Mouse (Mus musculus) c-Kit-positive CD71-positive TER-119-negative erythroid progenitor cells, embryonic 14.5 days (primary cell): ENCODE data around the gene Kras.

Experiments used
- DNase-seq: peaks from one replicate; pipeline ENCODE4 v3.0.0-alpha.2; 2013; ENCODE audit warnings: low read depth

Gene Kras

DNA sequence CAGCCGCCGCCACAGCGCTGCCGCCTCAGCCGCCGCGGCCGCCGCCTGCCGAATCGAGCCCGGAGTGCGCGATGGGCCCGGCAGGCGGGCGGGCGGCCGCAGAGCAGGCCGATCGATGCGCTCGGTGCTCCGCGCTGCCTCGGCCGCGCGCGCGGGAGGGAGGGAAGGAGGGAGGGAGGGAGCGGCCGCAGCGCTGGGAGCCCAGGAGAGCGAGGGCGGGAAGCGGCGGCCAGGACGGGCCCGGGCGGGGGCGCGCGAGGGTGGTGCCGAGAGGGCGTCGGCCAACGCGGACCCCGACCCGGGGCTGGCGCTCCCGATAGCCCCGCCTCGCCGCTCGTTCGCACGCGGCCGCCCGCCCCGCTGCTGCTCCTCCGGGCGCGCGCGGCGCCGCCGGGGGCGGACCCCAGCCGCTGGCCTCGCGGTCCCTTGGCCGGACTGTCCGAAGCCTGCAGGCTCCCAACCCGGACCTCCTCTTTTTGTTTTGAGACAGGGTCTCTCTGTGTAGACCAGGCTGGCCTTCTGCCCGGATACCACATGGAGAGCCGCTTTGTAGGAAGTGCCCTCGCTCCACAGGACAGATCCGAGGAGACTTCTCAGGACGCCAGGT lies at the start of gene Kras:
Kras (minus strand) TSS at position 55 of the 607 bp plus-strand sequence.
- DNase-seq: peak; percentile 81

DNA sequence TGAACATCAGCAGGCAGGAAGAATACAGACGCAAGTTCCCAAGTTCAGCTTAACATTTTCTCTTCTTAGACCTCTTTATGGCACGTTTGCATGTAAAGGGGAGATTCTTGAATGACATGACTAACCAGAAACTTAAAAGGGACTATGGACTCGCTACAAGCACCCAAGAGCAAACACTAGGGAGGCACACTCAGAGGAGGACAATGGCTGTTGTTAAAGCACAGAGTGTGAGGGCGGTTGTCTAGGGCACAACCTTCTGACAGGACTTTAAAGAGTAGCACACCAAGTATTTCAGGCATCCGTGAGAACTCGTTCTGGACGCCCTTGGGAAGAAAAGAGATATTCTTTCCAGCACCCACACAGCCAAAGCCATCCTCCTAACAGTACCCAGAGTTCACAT lies 47.6 kb upstream of the Kras start:
- DNase-seq: no peak

GRCm38 (mm10) chr6:145296979-145297378 lies 46.9 kb upstream of the Kras start:
- no peak for DNase-seq

DNA sequence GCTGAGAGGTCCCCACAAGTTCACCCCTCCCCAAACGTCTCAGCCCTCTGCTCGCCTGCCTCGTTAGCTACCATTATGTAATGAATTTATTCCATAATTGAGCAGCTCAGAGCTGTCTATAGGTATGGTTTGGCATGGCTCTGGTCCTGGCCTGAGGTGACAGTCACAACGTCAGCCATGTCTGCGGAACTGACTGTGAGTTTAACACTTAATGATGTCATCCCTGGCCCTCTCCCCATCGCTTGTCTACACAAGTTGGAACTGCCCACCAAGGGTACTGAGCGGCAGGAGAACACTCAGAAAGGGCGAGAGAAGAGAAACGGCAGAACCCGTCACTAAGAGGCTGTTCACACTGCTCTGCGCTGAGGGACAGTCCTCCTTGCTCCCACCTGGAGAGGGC lies 45.1 kb upstream of the Kras start:
- DNase-seq: no peak

DNA sequence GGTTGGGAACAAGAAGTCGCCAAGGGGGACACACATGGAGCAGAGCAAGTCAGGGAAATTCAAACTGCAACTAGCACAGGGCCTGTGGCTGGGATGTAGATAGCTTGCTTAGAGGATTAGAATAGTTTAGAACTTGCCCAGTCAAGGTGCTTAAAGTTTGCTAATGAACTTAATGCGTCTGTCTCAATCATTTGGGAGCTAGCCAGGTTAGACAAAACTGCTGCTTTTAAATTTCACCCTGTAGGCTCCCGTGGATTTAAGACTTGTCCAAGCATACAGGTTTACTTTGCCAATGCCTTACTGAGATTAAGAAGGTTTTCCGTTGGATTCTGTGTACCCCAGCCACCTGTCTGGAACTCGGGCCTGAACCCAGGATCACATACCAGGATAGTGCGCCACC lies 43.1 kb upstream of the Kras start:
- DNase-seq: no peak

DNA sequence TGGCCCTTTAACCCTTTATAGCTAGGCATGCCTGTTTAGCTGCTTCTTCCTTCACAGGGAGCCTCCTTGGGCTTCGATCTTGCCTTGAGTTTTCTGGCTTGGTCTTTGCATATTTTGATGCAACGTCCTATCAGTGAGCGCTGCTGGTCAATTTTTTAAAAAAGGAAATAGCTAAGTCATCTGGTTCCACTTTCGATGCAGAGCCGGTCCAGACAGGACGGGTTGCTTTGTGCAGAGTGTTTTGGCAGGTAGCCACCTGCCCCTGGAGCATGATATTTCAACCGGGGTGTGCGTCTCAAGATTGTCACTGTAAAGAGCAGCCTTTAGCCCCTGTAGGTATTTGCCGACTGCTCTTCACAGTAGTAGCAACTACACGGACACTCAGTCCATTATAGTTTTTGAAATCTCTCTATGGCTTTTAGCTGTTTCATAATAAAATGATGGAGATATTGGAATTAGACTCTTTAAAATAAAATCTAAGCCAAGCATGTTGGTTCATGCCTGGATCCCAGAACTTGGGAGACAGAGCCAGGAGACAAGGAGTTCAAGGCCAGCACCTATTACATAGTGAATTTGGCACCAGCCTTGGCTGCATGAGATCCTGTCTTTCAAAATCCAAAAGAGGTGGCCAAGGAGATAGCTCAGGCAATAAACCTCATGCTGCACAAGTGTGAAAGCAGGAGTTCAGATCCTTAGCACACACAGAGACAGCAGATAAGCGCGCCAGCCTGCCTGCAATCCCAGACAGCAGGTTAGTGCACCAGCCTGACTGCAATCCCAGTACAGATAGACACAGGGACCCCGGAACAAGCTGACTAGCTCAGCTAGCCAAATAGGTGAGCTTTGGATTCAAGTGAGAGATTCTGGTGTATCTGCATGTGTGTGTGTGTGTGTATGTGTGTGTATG lies 41.6 kb upstream of the Kras start:
- DNase-seq: no peak

- no peak for DNase-seq
Measured at GRCm38 (mm10) chr6:145285656-145286055, 35.6 kb upstream of the Kras start.

DNA sequence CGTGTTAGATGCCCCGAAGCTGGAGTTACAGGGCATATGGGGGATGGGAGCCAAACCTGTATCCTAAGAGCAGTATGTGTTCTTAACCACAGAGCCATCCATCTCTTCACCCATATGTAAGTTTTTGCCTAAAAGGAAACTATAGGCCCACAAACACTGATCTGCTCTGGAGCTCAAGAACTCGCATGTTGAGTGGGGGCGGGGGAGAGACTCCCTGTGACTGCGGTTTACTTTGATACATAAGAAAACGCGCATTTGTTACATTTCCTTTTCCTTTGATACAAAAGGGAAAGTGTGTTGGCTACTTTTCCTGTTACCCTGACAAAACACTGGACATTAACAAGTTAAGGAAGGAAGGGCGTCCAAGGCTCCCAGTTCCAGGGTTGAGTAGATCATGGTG lies 34.2 kb upstream of the Kras start:
- DNase-seq: no peak

DNA sequence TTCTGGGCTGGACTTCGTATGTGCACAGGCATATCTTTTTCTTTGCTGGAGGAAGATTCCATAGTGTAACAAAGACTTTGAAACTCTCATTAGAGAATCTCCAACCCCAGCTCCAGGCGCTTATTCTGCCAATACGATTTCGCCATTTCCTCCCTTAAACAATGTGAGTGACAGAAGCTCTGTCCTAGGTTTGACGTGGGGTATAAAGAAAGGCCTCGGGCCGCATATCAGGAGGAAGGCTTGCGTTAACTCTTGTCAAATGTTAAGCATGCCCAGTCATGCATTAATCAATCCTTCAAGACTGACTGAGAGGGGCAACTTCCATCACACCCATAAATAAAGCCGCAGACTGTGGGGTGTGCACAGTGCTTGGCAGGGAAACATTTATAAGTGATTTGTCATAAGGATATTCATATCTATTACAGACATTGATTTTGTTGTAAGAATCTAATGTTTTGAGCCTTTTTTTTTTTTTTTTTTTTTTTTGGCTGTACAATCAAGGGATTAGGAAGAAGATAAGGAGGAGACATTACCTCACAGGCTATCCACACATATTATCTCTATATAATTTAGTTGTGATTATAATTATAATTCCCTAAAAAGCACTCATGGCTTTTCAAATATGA lies 27.2 kb upstream of the Kras start:
- no peak for DNase-seq

- DNase-seq: peak; percentile 65
Measured at GRCm38 (mm10) chr6:145276265-145276780, 26.3 kb upstream of the Kras start.

DNA sequence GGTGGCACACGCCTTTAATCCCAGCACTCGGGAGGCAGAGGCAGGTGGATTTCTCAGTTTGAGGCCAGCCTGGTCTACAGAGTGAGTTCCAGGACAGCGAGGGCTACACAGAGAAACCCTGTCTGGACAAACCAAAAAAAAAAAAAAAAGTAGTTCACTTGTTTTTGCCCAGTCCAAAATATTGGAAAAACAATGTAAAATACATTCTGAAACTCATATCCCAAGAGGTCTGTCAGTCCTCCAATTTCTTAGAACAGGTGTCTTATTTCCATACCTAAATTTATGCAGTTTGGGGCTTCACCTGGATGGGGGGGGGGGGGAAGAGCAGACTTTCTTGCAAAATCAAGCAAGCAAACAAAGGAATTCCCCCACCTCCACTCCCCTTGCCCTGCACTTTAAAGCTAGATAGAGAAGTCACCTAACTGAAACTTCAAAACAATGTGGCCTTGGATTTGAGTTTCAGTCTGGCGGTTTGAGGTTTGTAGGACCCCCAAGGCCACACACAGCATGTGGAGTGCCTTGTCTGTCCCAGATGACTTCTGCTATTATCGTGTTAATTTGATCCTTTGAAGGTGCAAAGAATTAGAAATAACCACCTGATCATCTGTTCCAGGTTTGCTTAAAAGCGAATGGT lies 25.7 kb upstream of the Kras start:
- DNase-seq: no peak

DNA sequence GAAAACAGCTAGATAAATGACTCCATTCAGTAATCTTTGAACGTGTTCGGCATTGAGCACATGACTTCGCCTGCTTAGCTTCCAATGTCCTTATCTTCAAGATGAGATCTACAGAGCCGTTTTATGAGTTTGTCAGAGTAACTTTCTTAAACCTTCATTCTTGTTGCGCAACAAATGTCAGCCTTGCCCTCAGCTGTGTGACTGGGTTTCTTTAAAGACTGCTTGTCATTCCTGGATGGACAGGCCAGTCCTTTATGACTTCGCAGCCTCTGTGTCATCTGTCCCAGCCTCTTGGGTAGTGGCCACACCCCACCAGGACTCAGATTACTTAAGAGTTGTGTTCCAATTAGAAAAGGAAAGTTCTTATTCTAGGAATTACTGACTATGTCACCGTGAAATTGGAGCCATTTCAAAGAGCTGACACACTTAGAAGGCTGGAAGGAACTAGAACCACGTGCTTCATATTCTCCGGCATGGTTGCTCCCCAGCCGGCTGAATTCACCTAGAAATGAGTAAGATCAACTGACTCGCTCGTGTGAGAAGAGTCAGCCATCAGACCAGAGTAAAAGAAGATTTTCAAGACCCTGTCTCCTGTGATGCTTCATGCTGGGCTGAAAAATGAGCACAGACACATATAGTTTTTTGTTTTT lies 24.1 kb upstream of the Kras start:
- peak; percentile 30 for DNase-seq

DNA sequence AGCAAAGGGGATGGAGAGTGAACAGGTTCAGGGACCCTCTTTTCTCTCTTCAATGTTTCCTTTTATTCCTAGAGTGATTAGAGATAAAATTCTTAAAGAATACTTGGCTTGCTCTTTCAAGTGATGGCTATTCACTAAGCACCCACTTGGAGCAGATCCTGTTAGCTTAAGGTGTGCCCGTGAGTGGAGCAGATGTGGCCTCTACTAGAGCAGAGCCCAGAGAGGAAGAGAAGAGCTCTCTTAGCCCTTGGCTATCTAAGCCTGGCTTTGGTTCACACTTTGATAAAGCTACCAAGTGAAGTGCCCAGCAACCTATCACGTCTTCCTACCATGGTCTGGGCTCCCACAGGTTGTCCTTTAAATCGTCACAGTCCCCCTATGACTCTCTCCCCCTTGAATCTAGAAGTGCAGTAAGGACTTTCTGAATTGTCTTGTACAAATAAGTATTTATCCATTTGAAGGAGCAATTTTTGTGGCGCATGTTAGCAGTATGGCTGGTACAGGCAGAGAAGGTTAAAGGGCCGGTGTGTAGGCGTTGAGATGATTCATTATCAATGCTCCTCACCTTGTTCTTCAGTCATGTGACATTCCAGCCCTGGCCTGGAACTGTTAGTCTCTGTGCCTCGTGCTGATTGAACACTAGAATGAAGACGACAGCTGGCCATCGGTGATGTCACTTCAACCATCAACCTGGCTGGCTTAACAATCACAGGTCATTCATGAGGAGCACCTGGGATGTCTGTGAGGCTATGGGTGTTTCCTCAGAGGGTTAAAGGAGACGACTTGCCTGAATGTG lies 22.3 kb upstream of the Kras start:
- peak; percentile 40 for DNase-seq

GRCm38 (mm10) chr6:145269313-145269845 lies 19.3 kb upstream of the Kras start:
- no peak for DNase-seq

DNA sequence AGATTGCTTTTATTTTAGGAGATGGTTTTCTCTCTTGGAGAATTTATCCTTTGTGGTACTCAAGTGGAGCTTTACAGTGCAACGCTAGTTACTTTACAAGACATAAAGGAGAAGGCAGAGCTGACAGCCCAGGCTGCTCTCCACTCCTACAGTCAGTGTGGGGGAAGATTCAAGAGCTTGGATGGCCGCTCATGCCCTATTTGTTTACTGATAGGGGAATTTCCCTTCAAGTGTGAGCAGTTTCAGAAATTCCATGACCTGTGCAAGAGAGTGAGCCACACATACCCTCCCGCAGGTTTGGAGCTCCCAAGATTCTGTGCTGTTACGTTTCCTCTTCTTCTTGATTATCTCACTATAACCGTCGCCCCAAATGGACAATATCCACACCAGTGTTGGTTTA lies 17.7 kb upstream of the Kras start:
- no peak for DNase-seq

- DNase-seq: no peak
Measured at GRCm38 (mm10) chr6:145262314-145262713, 12.3 kb upstream of the Kras start.

- DNase-seq: no peak
Measured at GRCm38 (mm10) chr6:145256701-145257073, 6.6 kb upstream of the Kras start.

GRCm38 (mm10) chr6:145255952-145256700 lies 6.1 kb upstream of the Kras start:
- DNase-seq: no peak

- no peak for DNase-seq
Measured at GRCm38 (mm10) chr6:145250820-145251219, 781 bp upstream of the Kras start.
